Mouse (Mus musculus) layer of hippocampus, postnatal 36 days (tissue): ENCODE measurements around the gene Trim11. TPM values are rescaled to one million over a fixed set of nuclear protein-coding genes. Genes with fewer than 3 reads are reported as not detected.
A peak's percentile ranks its signal among the peaks of the same experiment; 100 is the strongest.

Experiments used
- DNase-seq, 2 experiments: peaks; one replicate each; pipeline ENCODE4 v3.0.0; 2022
- total RNA-seq, 2 experiments: library from RNA; stranded (reverse); gene quantifications; 2 replicates each; pipeline ENCODE4 v1.2.3; 2021

The Trim11 gene
- total RNA-seq, 2 experiments from 2014 or later = 28.8 to 29.3 TPM

DNA sequence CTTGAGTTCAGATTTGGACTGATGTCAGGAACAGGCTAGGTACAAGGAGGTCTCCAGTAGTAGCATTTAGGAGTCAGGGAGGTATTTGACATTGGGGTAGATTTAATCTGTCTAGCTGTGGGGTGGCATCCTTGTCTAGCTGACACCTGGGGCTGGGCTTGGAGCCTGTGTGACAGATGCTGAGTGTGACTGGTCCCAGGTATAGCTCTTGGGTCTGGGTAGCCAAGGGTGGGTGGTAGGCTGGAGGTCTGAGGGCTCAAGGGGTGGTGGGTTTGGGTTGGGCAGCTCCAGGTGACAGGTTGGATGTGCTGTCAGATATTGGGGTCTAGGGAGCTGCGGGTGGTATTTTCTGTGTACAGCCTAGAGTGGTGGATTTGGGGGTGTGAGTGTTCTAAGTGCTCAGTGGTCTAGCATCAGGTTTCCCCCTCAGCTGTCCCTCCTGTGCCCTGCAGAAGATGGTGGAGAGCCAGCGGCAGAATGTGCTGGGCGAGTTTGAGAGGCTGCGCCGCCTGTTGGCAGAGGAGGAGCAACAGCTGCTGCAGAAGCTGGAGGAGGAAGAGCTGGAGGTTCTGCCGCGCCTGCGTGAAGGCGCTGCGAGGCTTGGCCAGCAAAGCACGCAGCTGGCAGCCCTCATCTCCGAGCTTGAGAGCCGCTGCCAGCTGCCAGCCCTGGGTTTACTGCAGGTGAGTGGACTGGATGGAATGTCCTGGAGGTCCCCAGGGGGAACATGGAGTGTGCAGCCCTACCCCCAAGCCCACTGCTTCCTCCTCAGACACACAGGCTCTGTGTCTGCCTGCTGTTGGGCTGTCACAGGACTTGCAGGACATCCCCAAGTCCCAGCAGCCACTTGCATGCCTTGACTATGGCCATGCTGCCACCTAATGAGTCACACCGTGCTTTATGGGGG is 3.9 kb downstream of the Trim11 start:
- peak; percentile 70 to 76 for DNase-seq

DNA sequence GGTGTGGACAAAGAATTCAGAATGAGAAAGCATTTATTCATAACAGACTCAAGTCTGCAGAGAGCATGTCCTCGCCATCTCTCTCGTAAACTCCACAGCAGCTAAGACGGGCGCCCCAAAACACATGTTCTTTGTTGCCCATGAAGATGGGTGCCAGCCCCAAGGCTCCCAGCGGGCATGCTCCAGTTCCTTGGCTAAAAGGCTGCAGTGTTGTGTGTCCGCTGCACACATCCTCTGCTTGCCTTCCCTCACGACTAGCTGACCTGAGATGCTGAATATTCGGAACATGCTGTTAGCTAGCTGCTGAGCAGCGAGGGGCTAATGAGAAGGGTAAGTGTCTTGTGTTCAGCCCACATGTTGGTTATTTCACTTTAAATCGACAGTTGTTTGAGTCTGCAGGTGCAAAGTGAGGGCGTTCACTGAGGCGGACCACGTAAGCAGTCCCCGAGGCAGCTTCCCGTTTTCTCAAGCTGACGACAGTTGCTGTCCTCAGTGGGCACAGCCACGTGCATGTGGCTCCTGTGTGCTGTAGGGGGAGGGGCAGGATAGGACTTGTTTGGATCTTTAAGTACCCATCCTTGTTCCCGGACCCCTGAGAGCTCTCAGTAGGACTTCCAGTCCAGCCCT is 4.7 kb downstream of the Trim11 start:
- DNase-seq = no peak

DNA sequence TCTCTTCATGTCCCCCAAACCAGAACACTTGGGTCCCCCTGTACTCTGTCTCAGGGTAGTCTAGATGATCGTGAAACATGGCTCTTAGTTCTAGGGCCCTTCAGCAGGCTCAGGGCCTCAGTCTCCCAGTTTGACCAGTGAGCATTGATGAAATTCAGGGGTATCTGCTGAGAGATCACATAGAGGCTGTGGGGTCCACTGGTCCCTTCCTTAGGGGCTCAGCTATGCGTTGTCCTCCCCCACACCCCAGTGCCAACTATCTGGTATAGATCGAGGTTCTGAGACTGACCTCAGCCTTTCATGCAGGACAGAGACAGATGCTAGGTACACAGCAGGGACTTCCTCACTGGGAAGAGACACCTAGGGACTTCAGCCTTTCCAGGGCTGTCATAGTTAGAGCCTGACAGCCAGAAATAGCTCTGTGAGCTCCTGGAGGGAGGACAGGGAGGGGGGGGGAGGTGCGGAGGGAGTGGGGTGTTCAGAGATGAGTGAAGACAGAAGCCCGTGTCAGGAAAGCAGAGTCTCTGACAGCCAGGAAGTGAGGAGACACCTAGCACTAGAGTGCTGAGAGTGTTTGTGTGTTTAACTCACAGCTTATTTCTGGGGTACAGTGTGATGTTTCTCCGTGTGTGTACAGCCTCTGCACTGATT is 5.9 kb downstream of the Trim11 start:
- no peak for DNase-seq

DNA sequence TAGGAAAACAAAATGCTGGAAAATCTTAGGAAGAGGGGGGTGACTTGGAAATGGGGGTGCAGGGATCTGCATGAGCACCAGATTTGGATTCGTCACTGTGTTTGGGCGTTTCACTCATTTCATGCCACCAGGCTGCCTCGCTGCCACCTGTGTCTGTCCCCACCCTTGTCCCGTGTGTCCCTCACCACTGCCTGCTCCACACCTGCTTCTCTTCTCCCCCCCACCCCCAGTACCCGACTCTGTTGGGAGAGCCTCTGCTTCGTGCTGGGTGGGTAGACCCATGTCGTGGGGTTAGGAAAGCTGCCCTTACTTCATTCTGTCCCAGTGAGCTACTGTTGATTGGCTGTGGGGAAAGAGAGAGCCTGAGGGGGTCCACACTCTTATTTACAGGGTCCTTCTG is 6.8 kb downstream of the Trim11 start:
- no peak for DNase-seq

DNA sequence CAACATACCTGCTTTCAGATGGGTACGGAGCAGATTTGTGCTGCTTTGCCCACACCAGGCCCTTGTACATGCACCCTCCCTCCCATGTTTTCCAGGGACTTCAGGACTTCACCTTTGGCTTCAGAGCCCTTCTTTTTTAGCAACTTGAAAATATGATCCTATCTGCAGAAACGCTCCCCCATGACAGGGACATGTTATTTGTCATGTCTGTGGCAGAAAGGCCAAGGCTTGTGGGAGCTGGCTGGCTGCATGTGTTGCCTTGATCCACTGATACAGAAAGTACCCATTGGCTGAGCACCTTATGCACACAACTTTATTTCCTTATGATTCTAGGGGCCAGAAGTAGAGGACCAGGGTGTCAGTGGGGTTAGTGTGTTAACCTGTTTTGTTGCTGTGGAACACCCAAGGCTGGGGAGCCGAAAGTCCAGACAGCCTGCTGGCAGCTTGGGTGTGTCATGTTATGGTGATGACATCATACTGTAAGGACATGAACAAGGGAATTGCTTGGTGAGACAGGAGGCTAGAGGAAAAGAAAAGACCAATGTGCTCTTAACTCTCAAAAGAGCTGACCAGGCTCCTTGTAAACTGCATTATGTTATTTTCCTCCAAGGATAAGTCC is 7.5 kb downstream of the Trim11 start:
- no peak for DNase-seq

DNA sequence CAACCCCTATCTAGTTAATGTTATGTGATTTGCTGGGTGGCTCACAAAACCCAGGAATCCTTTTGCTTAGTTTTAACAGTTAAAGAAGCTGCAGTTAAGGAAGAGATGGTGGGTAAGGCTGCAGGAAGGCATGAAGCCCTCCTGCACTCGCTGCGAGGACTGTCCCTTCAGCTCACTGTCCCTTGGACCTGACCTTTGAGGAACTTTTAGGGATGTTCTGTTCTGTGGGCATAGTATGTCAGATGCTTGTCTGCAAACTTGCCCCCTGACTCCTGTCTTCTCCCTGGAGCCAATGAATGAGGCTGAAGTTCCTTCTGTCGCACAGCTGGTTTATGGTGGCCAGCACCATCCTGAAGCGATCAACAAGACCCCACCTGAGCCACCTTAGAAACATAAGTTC is 11.3 kb downstream of the Trim11 start:
- DNase-seq = no peak

DNA sequence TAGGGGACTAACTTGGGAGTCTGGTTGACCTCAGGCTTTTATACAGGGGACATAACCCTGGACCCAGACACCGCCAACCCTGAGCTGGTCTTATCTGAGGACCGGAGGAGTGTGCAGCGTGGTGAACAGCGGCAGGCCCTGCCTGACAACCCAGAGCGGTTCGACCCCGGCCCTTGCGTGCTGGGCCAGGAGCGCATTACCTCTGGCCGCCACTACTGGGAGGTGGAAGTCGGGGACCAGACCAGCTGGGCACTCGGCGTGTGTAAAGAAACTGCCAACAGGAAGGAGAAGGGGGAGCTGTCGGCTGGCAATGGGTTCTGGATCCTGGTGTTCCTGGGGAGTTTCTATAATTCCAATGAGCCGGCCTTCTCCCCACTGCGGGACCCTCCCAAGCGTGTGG is 12.2 kb downstream of the Trim11 start:
- DNase-seq = no peak

DNA sequence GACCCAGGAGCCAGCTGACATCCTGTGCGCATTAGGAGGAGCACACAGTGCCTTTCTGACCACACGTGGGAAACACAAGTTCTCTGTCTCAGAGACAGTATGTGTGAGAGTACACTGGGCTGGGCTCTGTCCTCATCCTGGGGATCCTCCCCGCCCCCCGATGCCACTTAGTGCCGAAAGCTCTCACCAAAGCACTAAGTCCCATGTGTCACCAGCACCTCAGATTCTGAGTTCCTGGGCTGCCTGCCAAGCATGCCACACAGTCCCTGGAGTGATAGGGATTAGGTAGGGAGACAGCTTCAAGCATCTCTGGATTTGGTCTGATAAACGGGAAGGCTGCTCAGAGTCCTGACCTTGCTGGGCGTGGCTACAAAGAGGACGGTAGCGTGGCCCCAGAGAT is 12.9 kb downstream of the Trim11 start:
- DNase-seq = no peak

DNA sequence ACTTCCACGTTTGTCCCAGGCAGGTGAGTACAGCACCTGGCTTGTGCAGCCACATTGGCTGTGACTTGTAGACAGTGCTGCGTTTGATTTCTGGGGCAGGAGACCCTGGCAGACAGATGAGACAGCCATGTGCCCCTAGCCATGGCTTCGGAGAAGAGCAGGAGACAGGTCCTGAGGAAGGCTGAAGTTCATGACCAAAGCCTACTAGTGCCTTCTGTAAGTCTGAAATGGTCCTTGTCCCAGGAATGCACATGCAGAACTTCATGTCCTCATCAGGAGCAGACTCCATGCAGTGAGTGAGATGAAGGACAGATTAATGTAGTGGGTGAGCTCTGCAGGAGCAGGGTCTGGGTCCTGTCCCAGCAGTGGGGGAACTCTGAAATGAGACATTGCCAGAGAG is 14.0 kb downstream of the Trim11 start:
- DNase-seq = no peak

DNA sequence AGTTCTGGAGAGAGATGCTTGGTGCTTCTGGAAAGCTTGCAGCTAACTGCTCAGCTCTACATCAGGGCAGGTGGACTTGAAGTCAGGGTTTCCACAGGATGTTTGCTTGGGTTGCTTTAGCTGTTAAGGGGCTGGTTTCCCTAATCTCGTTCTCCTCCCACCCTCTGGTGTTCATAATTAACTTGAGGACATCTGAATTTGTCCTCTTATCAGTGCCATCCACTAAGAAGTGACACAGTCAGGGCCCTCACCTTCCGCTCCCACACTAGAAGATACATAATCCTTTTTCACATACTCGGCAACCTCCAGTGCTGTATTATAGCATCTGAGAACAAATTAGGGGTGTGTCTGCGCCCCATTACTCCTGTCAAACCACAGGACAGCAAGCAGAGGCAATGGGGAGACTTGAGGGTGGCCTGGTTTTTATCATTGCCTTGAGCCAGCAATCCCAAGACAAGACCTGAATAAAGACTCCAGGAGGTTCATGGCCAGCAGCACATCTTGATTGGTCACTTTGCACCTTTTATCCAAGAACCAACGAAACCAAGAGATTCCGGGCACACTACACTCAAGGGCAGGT is 15.3 kb downstream of the Trim11 start:
- DNase-seq = no peak

DNA sequence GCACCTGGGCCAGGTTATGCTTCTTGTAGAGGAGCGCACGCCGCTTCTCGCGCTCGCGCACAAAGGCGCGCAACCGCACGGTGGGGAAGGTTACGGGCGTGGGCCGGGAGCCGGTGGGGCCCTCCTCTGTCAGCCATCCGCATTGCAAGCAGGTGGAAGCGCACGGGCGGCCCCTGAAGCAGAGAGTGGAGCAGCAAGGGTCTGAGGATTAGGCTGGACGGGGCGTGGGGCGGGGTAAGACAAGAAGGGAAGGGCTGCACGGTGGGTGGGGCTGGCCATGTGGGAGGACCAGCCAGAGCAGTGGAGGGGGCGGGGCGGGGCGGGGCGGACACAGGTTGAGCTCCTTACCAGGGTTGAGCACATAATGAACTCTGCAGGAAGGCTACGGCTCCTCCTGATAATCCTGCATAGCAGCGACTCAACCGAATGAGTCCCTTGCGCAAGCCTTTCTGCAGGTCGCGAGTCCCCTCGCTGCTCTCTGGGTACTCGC is 16.5 kb downstream of the Trim11 start:
- peak in 1 of 2 experiments; percentile 33 for DNase-seq

DNA sequence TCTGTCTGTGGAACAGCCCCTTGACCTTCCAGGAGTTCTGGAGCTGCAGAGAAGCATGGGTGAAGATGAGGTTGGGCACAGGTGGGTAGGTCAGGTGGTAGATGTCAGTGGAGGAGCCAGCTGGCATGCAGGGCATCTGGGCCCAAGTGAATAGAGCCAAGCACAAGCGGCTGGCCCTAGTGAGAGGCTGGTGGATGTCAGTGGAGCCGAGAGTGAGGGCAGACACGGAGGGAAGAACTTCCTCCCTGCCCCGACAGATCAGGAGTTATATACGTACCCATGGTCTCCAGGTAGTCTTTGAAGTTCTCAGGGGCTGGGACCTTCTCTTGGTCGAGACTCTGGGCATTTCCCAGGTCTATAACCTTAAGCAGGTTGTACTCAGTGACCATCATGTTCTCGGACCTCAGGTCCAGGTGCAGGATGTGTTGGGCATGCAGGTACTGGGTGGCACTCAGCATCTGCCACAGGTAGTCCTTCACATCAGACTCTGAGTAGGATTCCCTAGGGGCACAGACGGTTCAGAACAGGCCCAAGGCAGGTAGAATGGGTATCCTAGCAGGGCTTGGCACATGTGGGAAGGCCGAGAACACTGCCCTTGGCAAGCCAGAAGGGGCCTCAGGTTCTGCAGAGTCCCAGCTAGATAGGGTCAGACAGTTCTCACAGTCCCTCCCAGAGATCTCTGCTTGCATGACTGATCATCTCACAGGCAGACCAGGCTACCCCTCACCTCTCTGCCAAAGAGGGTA is 17.3 kb downstream of the Trim11 start:
- no peak for DNase-seq

DNA sequence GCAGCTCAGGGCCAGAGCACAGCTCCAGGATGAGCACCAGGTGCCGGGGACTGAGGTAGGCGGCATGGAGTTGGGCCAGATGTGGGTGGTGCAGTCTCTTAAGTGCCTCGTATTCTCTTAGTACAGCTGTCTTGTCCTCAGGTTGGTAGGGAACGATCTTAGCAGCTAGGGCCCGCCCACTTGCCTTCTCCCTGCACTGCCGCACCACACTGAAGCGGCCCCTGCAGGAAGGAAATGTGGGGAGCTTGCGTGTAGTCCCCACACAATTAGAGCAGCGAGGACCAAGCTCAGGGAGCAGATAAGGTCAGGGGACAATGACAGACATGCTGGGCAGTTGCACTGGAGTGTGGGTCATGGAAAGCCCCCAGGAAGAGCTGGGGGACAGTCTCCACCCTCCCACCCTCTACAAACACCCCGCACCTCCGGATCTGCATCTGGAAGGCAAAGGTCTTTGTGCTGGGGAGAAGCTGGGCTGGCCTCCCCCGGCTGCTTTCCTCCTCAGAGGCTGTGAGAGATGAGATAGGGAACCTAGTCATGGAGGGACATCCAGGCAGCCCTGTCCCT is 18.0 kb downstream of the Trim11 start:
- DNase-seq = no peak

DNA sequence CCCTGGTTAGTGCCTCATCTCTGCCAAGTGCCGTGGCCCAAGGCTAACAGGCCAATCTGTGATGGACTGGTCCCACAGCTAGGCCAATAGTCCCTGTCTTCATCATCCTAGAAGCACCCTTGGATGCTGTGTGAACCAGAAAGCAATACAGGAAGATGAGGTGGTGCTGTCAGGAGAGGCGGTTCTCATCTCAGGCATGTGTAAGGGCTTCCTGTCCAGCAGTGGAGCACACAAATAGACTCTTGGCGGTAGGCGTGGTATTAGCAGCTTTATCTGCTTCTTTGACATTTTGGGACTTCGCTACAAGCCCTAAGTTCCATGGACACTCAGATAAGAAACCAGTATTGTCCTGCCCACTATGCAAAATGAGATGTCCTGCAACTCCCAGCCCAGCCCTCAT is 19.6 kb downstream of the Trim11 start:
- DNase-seq = no peak

DNA sequence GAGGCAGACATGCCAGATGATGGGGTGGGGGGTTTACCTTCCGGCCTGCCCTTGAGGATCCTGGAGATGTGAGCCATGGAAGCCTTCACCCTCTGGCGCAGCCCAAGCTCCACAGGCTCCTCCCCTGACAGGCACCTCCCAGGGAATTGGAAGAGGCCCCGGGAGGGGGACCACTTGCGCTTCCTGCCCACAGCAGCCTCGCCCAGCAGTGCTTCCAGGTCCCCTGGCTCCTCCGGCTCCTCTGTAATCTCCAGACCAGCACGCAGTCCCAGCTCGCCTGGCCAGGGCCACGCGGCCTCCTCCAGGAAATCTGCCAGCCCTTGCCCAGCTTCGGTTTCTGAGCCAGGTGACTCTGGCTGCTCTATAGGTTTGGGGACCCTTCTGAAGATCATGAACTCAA is 21.3 kb downstream of the Trim11 start:
- DNase-seq = no peak

DNA sequence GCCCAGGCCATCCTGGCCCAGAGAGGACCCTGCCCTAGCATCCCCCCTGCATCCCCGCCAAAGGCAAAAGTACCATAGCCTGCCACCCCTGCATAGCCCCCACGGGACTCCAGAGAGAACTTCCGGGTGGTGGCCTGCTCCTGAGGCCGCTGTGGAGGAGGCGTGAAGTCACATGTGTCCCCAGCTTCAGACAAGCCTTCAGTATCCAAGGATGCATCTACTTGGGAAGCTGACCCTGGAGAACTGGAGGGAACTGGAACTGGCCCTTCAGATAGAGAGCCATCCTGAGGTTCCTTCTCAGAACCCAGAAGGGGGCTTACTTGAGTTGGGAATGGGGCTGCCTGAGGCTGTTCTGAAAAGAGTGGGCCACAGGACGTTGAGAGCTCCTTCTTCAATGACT is 21.9 kb downstream of the Trim11 start:
- no peak for DNase-seq

DNA sequence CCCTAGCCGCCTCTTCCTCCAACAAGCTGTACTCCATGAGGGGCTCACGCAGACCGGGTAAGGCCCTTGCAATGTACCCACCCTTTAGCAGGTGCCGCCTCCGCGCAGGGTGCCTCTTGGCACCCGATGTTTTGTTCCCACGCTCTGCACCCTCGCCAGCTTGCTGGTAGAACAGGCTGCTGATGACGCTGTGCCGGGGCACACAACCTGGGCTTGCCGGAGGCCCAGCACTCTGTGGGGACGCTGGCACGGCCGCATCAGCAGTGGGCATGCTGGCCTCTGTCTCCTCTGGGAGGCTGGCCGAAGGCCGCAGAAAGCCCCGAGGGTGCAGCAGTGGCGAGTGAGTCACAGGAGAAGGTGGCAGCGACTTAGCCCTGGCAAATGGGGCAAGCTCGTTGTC is 22.7 kb downstream of the Trim11 start:
- peak; percentile 83 for DNase-seq

DNA sequence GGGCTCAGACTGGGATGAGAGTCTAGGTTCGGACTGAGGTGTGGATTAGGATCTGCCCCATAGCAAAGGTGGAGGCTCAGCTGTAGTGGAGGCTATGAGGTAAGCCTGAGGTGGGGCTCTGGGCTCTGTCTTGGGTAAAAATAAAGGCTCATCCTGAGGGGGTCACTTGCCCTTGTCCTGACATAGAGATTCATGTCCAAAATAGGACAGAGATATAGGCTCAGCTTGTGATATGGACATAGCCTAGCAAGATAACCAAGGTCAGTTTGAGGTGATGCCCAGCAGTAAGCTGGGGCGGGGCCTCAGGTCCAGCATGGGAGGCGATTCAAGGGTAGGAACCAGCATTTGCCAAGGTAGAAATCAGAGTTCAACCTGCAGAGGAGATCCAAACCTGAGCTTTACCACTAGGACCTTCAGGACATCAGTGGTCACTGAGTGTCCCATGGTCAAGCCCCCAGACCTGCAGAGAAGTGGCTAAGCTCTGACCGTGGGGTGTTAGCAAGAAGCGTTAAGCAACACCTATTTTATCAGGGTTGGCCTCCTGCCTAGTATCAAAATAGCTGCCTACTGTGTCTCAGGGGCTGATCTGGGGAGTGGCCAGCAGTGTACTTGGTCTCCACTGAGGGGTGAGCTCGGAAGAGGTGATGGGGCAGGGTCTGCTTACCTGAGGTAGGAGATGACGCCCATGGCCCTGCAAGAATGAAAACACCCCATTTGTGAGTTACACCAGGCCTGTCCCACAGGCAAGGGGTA is 24.6 kb downstream of the Trim11 start:
- DNase-seq = no peak

DNA sequence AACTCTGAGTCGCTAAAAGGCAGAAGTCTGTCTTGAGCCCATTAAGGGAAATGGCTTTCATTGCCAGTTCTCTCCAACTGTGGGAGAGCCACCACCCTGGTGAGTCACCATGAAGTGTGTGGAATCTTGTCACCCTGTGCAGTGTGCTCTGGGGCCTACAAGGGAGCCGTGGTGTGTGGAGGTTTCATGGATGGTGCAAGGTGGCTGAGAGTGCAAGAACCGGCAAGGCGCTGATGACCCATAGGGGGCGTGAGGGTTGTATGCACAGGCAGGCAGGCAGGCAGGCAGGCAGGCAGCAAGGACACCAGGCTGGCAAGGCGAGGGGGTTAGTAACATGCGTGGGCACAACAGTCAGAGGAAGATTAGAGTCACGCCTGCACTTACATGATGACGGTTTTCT is 37.2 kb downstream of the Trim11 start:
- peak; percentile 37 to 44 for DNase-seq

DNA sequence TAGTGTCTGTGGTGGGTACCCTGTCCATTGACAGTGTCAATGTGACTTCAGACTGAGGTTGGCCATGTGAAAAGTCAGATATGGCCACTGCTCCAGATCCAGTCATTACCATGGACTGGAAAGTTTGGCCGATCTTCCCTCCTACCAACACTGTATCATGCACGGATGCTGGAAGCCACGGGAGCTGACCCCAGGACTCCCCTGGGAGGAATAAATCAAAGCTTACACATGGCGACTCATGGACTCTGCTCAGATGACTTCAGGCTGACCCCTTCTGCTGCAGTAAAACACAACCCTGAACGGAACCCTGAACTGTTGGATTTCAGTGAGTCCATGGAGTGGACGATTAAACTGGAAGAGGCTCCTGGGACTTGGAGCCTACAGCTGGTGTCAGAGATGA is 48.5 kb downstream of the Trim11 start:
- DNase-seq = no peak

DNA sequence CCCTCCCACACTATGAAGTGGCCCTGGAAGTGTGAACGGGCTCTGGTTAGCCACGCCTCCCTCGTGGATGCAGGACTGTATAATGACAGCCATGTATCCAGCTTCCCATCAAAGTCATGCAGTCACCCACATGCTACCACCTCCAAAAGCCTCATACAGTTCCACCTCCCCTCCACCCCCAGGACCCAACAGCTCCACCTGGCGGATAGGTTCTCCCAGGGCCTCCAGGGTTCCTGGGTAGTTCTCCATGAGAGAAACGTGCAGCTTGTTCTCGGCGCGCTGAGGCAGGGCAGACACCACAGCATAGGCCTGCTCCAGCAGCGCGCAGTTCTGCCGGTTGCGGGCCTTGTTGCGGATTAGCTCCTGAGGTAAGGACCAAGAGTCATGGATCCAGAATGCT is 51.1 kb downstream of the Trim11 start:
- no peak for DNase-seq
